Mouse (Mus musculus) kidney, embryonic 14.5 days (tissue): ENCODE measurements around the gene Ddx23. TPM values are rescaled to one million over a fixed set of nuclear protein-coding genes. Genes with fewer than 3 reads are reported as not detected.

ENCODE experiments used
- ATAC-seq: fragments of 200-750 bp; cut with Nextera tagmentation; 2 replicates; pipeline ENCODE4 v1.8.0; 2017; ENCODE audit warnings: moderate number of reproducible peaks, mild to moderate bottlenecking, moderate TSS enrichment, moderate library complexity; ENCODE audit not compliant: low FRiP score, low TSS enrichment
- H3K27ac ChIP-seq: fragments of 300-500 bp; sonication (generic); 2 replicates; pipeline ENCODE4 v1.5.1; 2014; ENCODE audit warnings: low read depth, mild to moderate bottlenecking, low read length, moderate library complexity, mixed read lengths
- H3K27me3 ChIP-seq: fragments of 300-500 bp; sonication (generic); 2 replicates; pipeline ENCODE4 v1.6.1; 2014; ENCODE audit warnings: mild to moderate bottlenecking, low read length; ENCODE audit not compliant: control insufficient read depth, insufficient read depth
- H3K36me3 ChIP-seq: fragments of 300-500 bp; sonication (generic); 2 replicates; pipeline ENCODE4 v1.6.1; 2014; ENCODE audit warnings: low read length, mixed read lengths; ENCODE audit not compliant: control insufficient read depth, insufficient read depth
- H3K4me1 ChIP-seq: fragments of 300-500 bp; sonication (generic); 2 replicates; pipeline ENCODE4 v1.6.1; 2014; ENCODE audit warnings: low read length, mixed read lengths; ENCODE audit not compliant: control insufficient read depth, insufficient read depth
- H3K4me2 ChIP-seq: fragments of 300-500 bp; sonication (generic); replicated peaks from 2 replicates; pipeline ENCODE4 v1.6.1; 2014; ENCODE audit warnings: low read depth, mild to moderate bottlenecking, low read length
- H3K4me3 ChIP-seq: fragments of 300-500 bp; sonication (generic); 2 replicates; pipeline ENCODE4 v1.5.1; 2014; ENCODE audit warnings: mild to moderate bottlenecking, low read length
- H3K9ac ChIP-seq: fragments of 300-500 bp; sonication (generic); 2 replicates; pipeline ENCODE4 v1.6.1; 2014; ENCODE audit warnings: low read depth, mild to moderate bottlenecking, low read length, moderate library complexity
- H3K9me3 ChIP-seq: fragments of 300-500 bp; sonication (generic); 2 replicates; pipeline ENCODE4 v1.6.1; 2016; ENCODE audit warnings: low read length; ENCODE audit not compliant: control insufficient read depth
- WGBS: fragments of 180-500 bp; shearing (Covaris S2); extraction: QIAGEN DNeasy Blood & Tissue Kit; methylation state at CpG from one replicate; pipeline ENCODE4 v1.1.7; 2014; 5-methylcytosine and 5-hydroxymethylcytosine counted together
- polyA plus RNA-seq: library from polyadenylated mRNA; unstranded; fragments of >200 nt; fragmentation: Nextera tagmentation; extraction: Ambion mirVana; gene quantifications from 2 replicates; pipeline ENCODE4 v1.2.1, GENCODE M21; 2014

Gene Ddx23
- polyA plus RNA-seq, 1 experiment from 2014 or later = 32.2 TPM

- Histone ChIP-seq H3K27me3 (peaks cover 35% of the 10 kb centered on the region), H3K4me1 (peaks cover 13% of the 10 kb centered on the region; the same call in 1 of the 2 replicates), H3K9me3 (no peaks in the 10 kb centered on the region), H3K9ac (no peak overlapping the region), H3K4me2 (peak overlapping the region; percentile 77), H3K4me3 (peak overlapping the region; percentile 38), H3K27ac (no peak overlapping the region), H3K36me3 (no peaks in the 10 kb centered on the region)
- 2% methylated on average over 9 of the region's 9 CpGs for WGBS
- no peak for ATAC-seq
Measured at GRCm38 (mm10) chr15:98676471-98676870, 13.8 kb upstream of the Ddx23 start.

GRCm38 (mm10) chr15:98675634-98676250 lies 13.0 kb upstream of the Ddx23 start:
- H3K36me3 ChIP-seq = no peaks in the 10 kb centered on the region
- WGBS = 3% methylated on average over 13 of the region's 14 CpGs
- peak overlapping the region; percentile 38; the same call in 1 of the 2 replicates for H3K4me3 ChIP-seq

GRCm38 (mm10) chr15:98674994-98675545 lies 12.4 kb upstream of the Ddx23 start:
- no peak overlapping the region for H3K27ac ChIP-seq
- ATAC-seq = no peak
- no peak overlapping the region; the same call in 1 of the 2 replicates for H3K4me2 ChIP-seq
- H3K36me3 ChIP-seq = no peaks in the 10 kb centered on the region
- WGBS = 15% methylated on average over 11 of the region's 11 CpGs
- no peak overlapping the region for H3K9ac ChIP-seq
- peaks cover 13% of the 10 kb centered on the region; the same call in 1 of the 2 replicates for H3K4me1 ChIP-seq
- H3K27me3 ChIP-seq = peaks cover 32% of the 10 kb centered on the region
- H3K9me3 ChIP-seq = no peaks in the 10 kb centered on the region
- 0 out of 2 replicates have a peak overlapping the region, but pooled peaks have one; percentile 2 for H3K4me3 ChIP-seq

More at GRCm38 (mm10) chr15:98675634-98676250, 13.0 kb upstream of the Ddx23 start:
- Histone ChIP-seq H3K4me1 (peaks cover 13% of the 10 kb centered on the region; the same call in 1 of the 2 replicates), H3K9ac (no peak overlapping the region; the same call in 1 of the 2 replicates), H3K27me3 (peaks cover 32% of the 10 kb centered on the region), H3K4me2 (peak overlapping the region; percentile 77; the same call in 1 of the 2 replicates), H3K27ac (no peak overlapping the region), H3K9me3 (no peaks in the 10 kb centered on the region)
- no peak for ATAC-seq

GRCm38 (mm10) chr15:98674284-98674993 lies 11.7 kb upstream of the Ddx23 start:
- Histone ChIP-seq H3K36me3 (no peaks in the 10 kb centered on the region), H3K4me3 (no peak overlapping the region), H3K27me3 (peaks cover 32% of the 10 kb centered on the region), H3K9me3 (no peaks in the 10 kb centered on the region), H3K27ac (no peak overlapping the region), H3K4me2 (no peak overlapping the region), H3K4me1 (peaks cover 13% of the 10 kb centered on the region; the same call in 1 of the 2 replicates), H3K9ac (no peak overlapping the region)
- WGBS = 14% methylated on average over 7 of the region's 7 CpGs
- ATAC-seq = no peak

GRCm38 (mm10) chr15:98673732-98674131 lies 11.0 kb upstream of the Ddx23 start:
- peaks cover 32% of the 10 kb centered on the region for H3K27me3 ChIP-seq
- H3K9ac ChIP-seq = no peak overlapping the region
- H3K36me3 ChIP-seq = no peaks in the 10 kb centered on the region
- no peaks in the 10 kb centered on the region for H3K9me3 ChIP-seq
- H3K27ac ChIP-seq = no peak overlapping the region
- no peak overlapping the region for H3K4me2 ChIP-seq
- H3K4me1 ChIP-seq = peaks cover 13% of the 10 kb centered on the region; the same call in 1 of the 2 replicates
- no peak for ATAC-seq
- 76% methylated on average over 7 of the region's 7 CpGs for WGBS
- H3K4me3 ChIP-seq = no peak overlapping the region

- Histone ChIP-seq H3K4me3 (no peak overlapping the region), H3K9me3 (no peaks in the 10 kb centered on the region), H3K36me3 (no peaks in the 10 kb centered on the region), H3K9ac (no peak overlapping the region), H3K4me1 (peaks cover 13% of the 10 kb centered on the region; the same call in 1 of the 2 replicates), H3K27me3 (peaks cover 28% of the 10 kb centered on the region), H3K4me2 (no peak overlapping the region), H3K27ac (no peak overlapping the region)
- 70% methylated on average over 4 of the region's 4 CpGs for WGBS
- no peak for ATAC-seq
Measured at GRCm38 (mm10) chr15:98672592-98672991, 9.9 kb upstream of the Ddx23 start.

GRCm38 (mm10) chr15:98664042-98664907 lies 1.6 kb upstream of the Ddx23 start:
- Histone ChIP-seq H3K4me3 (no peak overlapping the region), H3K9ac (no peak overlapping the region), H3K36me3 (no peaks in the 10 kb centered on the region), H3K27ac (no peak overlapping the region), H3K9me3 (no peaks in the 10 kb centered on the region), H3K4me2 (no peak overlapping the region), H3K27me3 (no peaks in the 10 kb centered on the region), H3K4me1 (peaks cover 8% of the 10 kb centered on the region)
- WGBS = 76% methylated on average over 11 of the region's 11 CpGs
- no peak for ATAC-seq

- H3K9ac ChIP-seq = peak overlapping the region; percentile 90
- H3K27me3 ChIP-seq = no peaks in the 10 kb centered on the region
- 1% methylated on average over 14 of the region's 14 CpGs for WGBS
- H3K9me3 ChIP-seq = no peaks in the 10 kb centered on the region
- peak overlapping the region; percentile 69 for H3K4me3 ChIP-seq
- no peak for ATAC-seq
- peaks cover 8% of the 10 kb centered on the region for H3K4me1 ChIP-seq
- H3K27ac ChIP-seq = peak overlapping the region; percentile 88
- peaks cover 19% of the 10 kb centered on the region for H3K36me3 ChIP-seq
- peak overlapping the region; percentile 74 for H3K4me2 ChIP-seq
Measured at GRCm38 (mm10) chr15:98662198-98662566, 512 bp downstream of the Ddx23 start.
